Mouse (Mus musculus) large intestine, adult 2 months (tissue): ENCODE results near the gene Sim2. TPM values are rescaled to one million over a fixed set of nuclear protein-coding genes. Genes with fewer than 3 reads are reported as not detected.

Experiments
- DNase-seq: peaks from one replicate; pipeline ENCODE4 v3.0.0-alpha.2; 2012; ENCODE audit warnings: low read depth, low spot score
- WGBS: fragments of 180-500 bp; shearing (Covaris S2); methylation state at CpG from one replicate; pipeline ENCODE4 v1.1.7; 2018; 5-methylcytosine and 5-hydroxymethylcytosine counted together
- polyA plus RNA-seq: library from polyadenylated mRNA; depleted of rRNA; stranded (reverse); fragments of >200 nt; gene quantifications from 2 replicates; pipeline ENCODE4 v1.2.3, GENCODE M21; 2012; rRNA removed

Sim2 gene
- polyA plus RNA-seq, 1 experiment: not detected

- peak; percentile 22 for DNase-seq
- WGBS: 40% methylated on average over 15 of the region's 15 CpGs
Measured at GRCm38 (mm10) chr16:94150125-94151103, 65.7 kb downstream of the Sim2 start.

DNA sequence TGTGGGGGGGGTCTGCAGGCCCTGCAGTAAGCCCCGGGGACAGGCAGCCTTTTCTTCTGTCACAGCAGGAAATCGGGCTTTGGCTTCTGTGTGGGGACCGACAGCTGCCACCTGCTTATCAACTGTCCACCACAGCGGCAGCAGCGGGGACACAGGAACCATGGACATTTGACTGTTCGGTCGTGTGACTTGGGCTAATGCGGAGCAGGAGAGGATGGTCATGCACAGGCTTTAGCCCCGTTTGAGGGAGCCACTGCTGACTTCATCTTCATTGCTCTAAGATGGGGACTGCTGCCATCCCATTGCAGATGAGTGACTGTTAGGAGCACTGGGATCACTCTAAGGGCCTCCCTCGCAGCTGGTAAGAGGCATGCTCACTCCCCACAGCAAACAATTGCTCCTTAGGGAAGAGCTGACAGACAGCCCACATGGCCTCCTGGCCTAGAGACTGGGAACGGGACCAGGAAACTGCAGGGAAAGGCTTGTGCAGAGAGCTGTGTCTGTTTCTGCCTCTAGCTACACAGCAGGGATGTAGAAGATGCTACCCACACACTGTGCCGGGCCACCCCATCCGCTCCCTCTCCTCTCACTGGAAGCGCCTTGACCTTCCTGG, 70.4 kb downstream of the Sim2 start:
- no peak for DNase-seq
- WGBS: 76% methylated on average over 14 of the region's 14 CpGs

GRCm38 (mm10) chr16:94157819-94158218, 73.1 kb downstream of the Sim2 start:
- DNase-seq: no peak
- WGBS: 66% methylated on average over 8 of the region's 8 CpGs

DNA sequence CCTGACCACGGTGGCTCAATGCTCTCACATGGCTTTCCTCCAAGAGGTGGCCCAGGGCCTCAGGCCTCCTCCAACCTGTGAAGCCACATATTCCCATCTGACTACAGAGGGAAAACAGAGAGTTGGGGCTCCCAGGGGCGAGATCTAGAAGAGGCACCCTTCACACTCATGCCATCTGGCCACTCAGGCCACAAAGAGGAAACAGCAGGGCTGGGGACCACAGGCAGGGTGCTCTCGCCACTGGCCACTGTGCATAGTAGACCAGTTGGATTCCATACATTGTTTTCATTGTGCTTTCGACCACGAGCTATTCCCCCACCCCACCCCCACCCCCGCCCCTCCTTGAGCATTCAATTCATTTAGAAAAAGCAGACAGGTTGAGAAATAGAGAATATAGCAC, 77.3 kb downstream of the Sim2 start:
- DNase-seq: no peak
- WGBS: 68% methylated on average over 6 of the region's 6 CpGs

DNA sequence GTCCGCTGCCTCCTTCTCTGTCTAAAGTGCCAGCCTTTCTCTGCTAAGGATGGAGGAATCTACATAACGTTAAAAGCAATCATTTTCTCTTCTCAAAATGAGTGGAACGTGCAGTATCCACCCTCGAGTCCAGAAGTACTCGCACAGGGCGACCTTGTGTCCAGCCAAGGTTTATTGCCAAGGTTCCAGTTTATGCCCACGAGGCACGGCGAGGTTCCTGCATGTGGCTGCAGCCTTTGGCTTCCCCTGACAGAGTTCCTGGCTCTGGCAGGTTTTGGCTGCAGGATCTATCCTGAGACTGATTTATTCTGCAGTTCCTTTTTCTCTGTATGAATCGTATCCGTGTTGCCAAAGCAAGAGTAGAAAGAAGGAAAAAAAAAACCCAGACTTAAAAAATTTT, 78.3 kb downstream of the Sim2 start:
- 69% methylated on average over 11 of the region's 11 CpGs for WGBS
- no peak for DNase-seq

DNA sequence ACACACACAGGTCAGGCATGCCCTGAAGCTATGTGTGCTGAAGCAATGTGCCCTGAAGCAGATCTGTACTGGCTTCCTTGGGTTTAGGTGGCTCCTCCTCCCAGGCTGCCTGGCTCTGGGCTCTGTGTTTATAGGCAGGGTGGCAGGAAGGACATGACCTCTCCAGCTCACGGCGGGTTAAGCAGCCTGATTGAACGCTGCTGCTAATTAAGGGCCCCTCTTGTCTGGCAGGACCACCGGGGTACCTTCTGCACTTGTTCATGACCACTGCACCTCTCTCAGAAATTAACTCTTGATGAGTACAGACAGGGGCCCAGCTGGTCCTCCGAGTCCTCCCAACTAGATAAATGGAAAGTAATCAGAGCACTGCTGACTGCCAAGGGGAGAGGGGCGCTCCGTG, 79.5 kb downstream of the Sim2 start:
- DNase-seq: no peak

GRCm38 (mm10) chr16:94164978-94165377, 80.2 kb downstream of the Sim2 start:
- no peak for DNase-seq
- WGBS: 58% methylated on average over 5 of the region's 5 CpGs

More for the DNA sequence above, 79.5 kb downstream of the Sim2 start:
- WGBS: 53% methylated on average over 7 of the region's 7 CpGs

- WGBS: 87% methylated on average over 16 of the region's 16 CpGs
Measured at GRCm38 (mm10) chr16:94168655-94169545, 84.2 kb downstream of the Sim2 start.

DNA sequence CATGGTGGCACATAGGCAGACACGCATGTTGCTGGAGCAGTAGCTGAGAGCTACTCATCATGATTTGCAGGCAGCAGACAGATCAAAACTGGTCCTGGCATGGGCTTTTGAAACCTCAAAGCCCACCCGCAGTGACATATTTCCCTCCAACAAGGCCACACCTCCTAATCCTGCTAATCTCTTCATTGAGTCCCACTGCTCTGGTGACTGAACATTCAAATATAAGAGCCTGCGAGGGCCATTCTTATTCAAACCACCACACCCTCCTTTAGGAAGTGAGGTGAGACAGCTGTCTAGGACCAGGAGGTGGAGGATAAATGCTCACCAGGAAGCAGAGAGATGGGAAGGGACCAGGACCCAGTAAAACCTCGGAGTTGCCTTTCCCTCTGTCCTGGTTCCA, 85.5 kb downstream of the Sim2 start:
- no peak for DNase-seq
- 71% methylated on average over 4 of the region's 4 CpGs for WGBS

More at GRCm38 (mm10) chr16:94168655-94169545, 84.2 kb downstream of the Sim2 start:
- DNase-seq: no peak

DNA sequence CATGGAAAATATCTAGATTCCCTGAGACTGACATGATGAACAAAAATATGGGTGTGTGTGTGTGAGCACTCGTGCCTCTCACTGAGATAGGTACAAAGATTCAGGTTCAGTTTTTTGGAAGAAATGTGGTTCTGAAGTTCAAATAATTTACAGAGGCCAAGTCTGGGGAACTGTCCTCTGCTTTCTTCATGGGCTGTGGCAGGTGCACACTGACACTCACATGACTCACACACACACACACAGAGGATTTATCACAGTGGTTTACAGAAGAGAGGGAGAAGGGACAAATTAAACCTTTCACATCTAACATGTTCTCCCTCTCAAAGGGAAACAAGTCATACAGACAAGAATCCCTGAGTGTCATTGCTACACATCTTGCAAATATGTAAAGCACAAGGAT, 88.6 kb downstream of the Sim2 start:
- 79% methylated on average over 1 of the region's 1 CpGs for WGBS

GRCm38 (mm10) chr16:94175366-94175986, 90.7 kb downstream of the Sim2 start:
- WGBS: 83% methylated on average over 7 of the region's 7 CpGs
- DNase-seq: no peak

More for the DNA sequence above, 88.6 kb downstream of the Sim2 start:
- DNase-seq: no peak

Other genes starting within 250 kb of the Sim2 start
- gene Chaf1b, start 201.0 kb upstream of the Sim2 start, polyA plus RNA-seq: 10.2 and 12.9 TPM in 2 replicates
- gene Cldn14, start 76.1 kb upstream of the Sim2 start, polyA plus RNA-seq: 0.19 and 0.66 TPM in 2 replicates
- gene Hlcs, start 228.6 kb downstream of the Sim2 start, polyA plus RNA-seq: 4.0 and 5.4 TPM in 2 replicates
- gene Ripply3, start 243.5 kb downstream of the Sim2 start, polyA plus RNA-seq: 1.2 and 1.4 TPM in 2 replicates